Mouse (Mus musculus) heart, embryonic 13.5 days (tissue): ENCODE measurements around the gene Olfr491. TPM values are rescaled to one million over a fixed set of nuclear protein-coding genes. Genes with fewer than 3 reads are reported as not detected.

Experiments used
- ATAC-seq: fragments of 200-750 bp; cut with Nextera tagmentation; 2 replicates; pipeline ENCODE4 v1.8.0; 2017; ENCODE audit warnings: moderate TSS enrichment; ENCODE audit not compliant: insufficient number of reproducible peaks, low FRiP score, low TSS enrichment; ENCODE audit errors: extremely low read depth
- H3K27ac ChIP-seq: fragments of 300-500 bp; sonication (generic); replicated peaks from 2 replicates; pipeline ENCODE4 v1.5.1; 2015; ENCODE audit warnings: moderate library complexity, mild to moderate bottlenecking, inconsistent platforms
- H3K27me3 ChIP-seq: fragments of 300-500 bp; sonication (generic); replicated peaks from 2 replicates; pipeline ENCODE4 v1.6.1; 2015; ENCODE audit warnings: mild to moderate bottlenecking, inconsistent platforms
- H3K36me3 ChIP-seq: fragments of 300-500 bp; sonication (generic); 2 replicates; pipeline ENCODE4 v1.6.1; 2015; ENCODE audit warnings: mild to moderate bottlenecking, inconsistent platforms
- H3K4me1 ChIP-seq: fragments of 300-500 bp; sonication (generic); 2 replicates; pipeline ENCODE4 v1.6.1; 2015; ENCODE audit warnings: inconsistent platforms
- H3K4me2 ChIP-seq: fragments of 300-500 bp; sonication (generic); 2 replicates; pipeline ENCODE4 v1.6.1; 2015; ENCODE audit warnings: inconsistent platforms, mild to moderate bottlenecking, moderate library complexity
- H3K4me3 ChIP-seq: fragments of 300-500 bp; sonication (generic); 2 replicates; pipeline ENCODE4 v1.5.1; 2015; ENCODE audit warnings: moderate library complexity, mild to moderate bottlenecking, inconsistent platforms
- H3K9ac ChIP-seq: fragments of 300-500 bp; sonication (generic); 2 replicates; pipeline ENCODE4 v1.6.1; 2015; ENCODE audit warnings: inconsistent platforms, mild to moderate bottlenecking, moderate library complexity
- H3K9me3 ChIP-seq: fragments of 300-500 bp; sonication (generic); 2 replicates; pipeline ENCODE4 v1.6.1; 2016; ENCODE audit warnings: inconsistent platforms
- WGBS: fragments of 180-500 bp; shearing (Covaris S2); methylation state at CpG from one replicate; pipeline ENCODE4 v1.1.7; 2015; ENCODE audit warnings: mixed read lengths; 5-methylcytosine and 5-hydroxymethylcytosine counted together
- polyA plus RNA-seq: library from polyadenylated mRNA; unstranded; fragments of >200 nt; fragmentation: Nextera tagmentation; extraction: Ambion mirVana; gene quantifications from 2 replicates; pipeline ENCODE4 v1.2.1, GENCODE M21; 2015

The Olfr491 gene
- polyA plus RNA-seq: not detected in 2 replicates

DNA sequence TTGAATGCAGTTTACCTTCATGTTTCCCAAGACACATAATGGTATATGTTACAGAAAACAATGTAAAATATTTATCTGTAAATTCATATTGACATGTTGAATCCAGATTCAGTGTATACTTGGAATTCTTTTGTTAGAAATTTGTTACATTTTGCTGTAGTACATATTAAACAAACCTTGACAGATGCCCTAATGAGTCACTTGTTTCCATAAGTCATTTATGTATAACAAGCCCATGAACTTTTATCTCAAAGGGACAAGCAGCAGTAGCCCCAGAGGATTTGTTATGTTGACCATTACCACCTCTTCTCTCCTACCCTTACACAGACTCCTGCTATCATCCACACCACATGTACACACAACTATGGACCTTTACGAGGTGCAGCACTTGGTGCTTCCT is at the start of gene Olfr491:
Gene Olfr491 (plus strand): TSS at position 301 of the 400 bp plus-strand sequence.
- 65% methylated on average over 1 of the region's 1 CpGs for WGBS
- Histone ChIP-seq H3K4me3 (no peak within 1 kb of the TSS), H3K4me2 (no peak within 1 kb of the TSS), H3K4me1 (no peaks in the 10 kb centered on the region), H3K9me3 (no peaks in the 10 kb centered on the region), H3K27me3 (no peaks in the 10 kb centered on the region), H3K27ac (no peak within 1 kb of the TSS), H3K9ac (no peak within 1 kb of the TSS), H3K36me3 (no peaks in the 10 kb centered on the region)
- no peak for ATAC-seq

DNA sequence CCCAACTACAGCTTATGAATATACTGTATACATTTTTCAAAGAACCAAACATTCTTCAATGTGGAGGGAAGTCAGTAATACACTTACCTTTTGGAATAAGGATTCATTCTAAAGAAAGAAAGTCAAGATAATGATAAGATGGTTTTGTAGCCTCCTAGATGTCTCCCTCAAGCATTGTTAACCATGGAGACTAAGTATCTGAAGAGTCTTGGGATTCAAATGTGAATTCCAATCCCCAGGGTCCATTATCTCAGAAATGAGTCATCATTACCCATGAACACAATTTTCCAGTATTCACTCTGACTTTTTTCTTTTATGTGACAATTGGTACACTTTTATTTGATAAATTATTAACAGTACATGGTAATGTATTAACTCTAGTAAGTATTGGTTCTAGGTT is 24.4 kb upstream of the Olfr491 start, which contains the start of gene Olfr490:
Gene Olfr490 (minus strand): TSS at position 101 of the 400 bp plus-strand sequence.
- no peaks in the 10 kb centered on the region for H3K36me3 ChIP-seq
- no peaks in the 10 kb centered on the region for H3K4me1 ChIP-seq
- no peak within 1 kb of the TSS for H3K9ac ChIP-seq
- no peak for ATAC-seq
- H3K27ac ChIP-seq: no peak within 1 kb of the TSS
- no peak within 1 kb of the TSS for H3K4me3 ChIP-seq
- no peak within 1 kb of the TSS for H3K4me2 ChIP-seq
- no peaks in the 10 kb centered on the region for H3K27me3 ChIP-seq
- no peaks in the 10 kb centered on the region; the same call in 1 of the 2 replicates for H3K9me3 ChIP-seq

DNA sequence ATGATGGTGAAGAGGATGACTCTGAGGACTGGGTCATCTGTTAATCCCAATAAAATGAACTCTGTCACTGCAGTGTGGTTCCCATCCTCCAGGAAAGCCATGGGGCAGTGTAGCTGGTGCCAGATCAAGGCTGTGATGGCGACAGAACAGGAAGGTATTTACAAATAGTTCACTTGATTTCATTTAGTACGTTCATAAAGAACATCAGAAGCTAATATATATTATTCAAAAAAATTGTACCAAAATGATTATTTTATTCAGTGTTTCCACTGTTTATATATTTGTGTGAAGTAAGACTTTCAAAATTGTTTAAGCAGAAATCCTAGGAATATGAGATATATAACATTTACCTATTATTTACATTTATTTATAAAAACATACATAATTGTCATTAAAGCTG is 10.3 kb downstream of the Olfr491 start, which contains the start of gene Olfr492:
Gene Olfr492 (minus strand): TSS at position 101 of the 400 bp plus-strand sequence.
- Histone ChIP-seq H3K4me3 (no peak within 1 kb of the TSS), H3K36me3 (no peaks in the 10 kb centered on the region)
- ATAC-seq: no peak

DNA sequence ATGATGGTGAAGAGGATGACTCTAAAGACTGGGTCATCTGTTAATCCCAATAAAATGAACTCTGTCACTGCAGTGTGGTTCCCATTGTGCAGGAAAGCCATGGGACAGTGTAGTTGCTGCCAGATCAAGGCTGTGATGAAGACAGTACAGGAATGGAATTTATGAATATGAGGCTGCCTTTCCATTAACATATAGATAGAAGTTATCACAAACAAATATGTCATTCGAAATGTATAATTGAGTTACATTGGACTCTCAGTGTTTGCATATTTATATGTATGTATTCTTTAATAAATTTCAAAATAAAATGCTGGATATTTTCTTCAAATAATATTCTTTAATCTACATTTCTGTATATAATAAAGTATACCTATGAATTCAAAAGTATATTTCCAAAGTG is 33.6 kb downstream of the Olfr491 start, which contains the start of gene Olfr493:
Gene Olfr493 (minus strand): TSS at position 101 of the 400 bp plus-strand sequence.
- H3K27ac ChIP-seq: no peak within 1 kb of the TSS
- H3K4me3 ChIP-seq: no peak within 1 kb of the TSS
- H3K9ac ChIP-seq: no peak within 1 kb of the TSS
- no peaks in the 10 kb centered on the region for H3K36me3 ChIP-seq
- no peaks in the 10 kb centered on the region for H3K9me3 ChIP-seq
- H3K4me2 ChIP-seq: no peak within 1 kb of the TSS
- no peaks in the 10 kb centered on the region for H3K27me3 ChIP-seq
- WGBS: 42% methylated on average over 1 of the region's 1 CpGs
- ATAC-seq: no peak
- H3K4me1 ChIP-seq: no peaks in the 10 kb centered on the region

More for the DNA sequence above, 10.3 kb downstream of the Olfr491 start, which contains the start of gene Olfr492:
- Histone ChIP-seq H3K9ac (no peak within 1 kb of the TSS), H3K4me2 (no peak within 1 kb of the TSS), H3K4me1 (no peaks in the 10 kb centered on the region), H3K9me3 (no peaks in the 10 kb centered on the region), H3K27me3 (no peaks in the 10 kb centered on the region), H3K27ac (no peak within 1 kb of the TSS)
- 63% methylated on average over 2 of the region's 2 CpGs for WGBS

DNA sequence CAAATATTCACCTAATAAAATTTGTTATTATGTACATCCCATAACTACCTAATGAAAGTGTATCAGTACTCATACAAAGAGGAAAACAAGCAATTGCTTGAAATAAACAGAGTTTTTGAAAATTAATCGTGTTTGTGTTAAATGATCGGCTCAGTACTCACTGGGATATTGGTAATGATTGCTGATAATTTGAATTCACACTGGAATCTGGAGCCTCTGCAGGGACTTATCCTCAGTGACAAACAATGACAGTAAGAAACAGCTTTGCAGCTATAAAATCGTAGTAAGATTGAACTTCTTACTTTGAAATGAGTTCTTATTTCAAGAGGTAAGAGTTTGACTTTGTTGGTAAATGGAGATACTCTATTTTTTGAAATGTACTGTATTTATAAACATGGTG is 51.8 kb downstream of the Olfr491 start, which contains the start of gene Olfr494:
Gene Olfr494 (plus strand): TSS at position 301 of the 400 bp plus-strand sequence.
- Histone ChIP-seq H3K9ac (no peak within 1 kb of the TSS), H3K4me2 (no peak within 1 kb of the TSS), H3K4me3 (no peak within 1 kb of the TSS), H3K9me3 (peaks cover 2% of the 10 kb centered on the region; the same call in 1 of the 2 replicates), H3K4me1 (no peaks in the 10 kb centered on the region), H3K36me3 (no peaks in the 10 kb centered on the region), H3K27me3 (no peaks in the 10 kb centered on the region), H3K27ac (no peak within 1 kb of the TSS)
- WGBS: 55% methylated on average over 3 of the region's 3 CpGs
- no peak for ATAC-seq

Other genes starting within 250 kb of the Olfr491 start
- not detected in 2 replicates for gene Olfr480, start 246.1 kb upstream of the Olfr491 start, polyA plus RNA-seq
- not detected in 2 replicates for gene Olfr481, start 233.6 kb upstream of the Olfr491 start, polyA plus RNA-seq
- not detected in 2 replicates for gene Olfr482, start 215.9 kb upstream of the Olfr491 start, polyA plus RNA-seq
- gene Olfr483, start 212.6 kb upstream of the Olfr491 start, polyA plus RNA-seq: not detected in 2 replicates
- not detected in 2 replicates for gene Olfr484, start 186.0 kb upstream of the Olfr491 start, polyA plus RNA-seq
- not detected in 2 replicates for gene Olfr485, start 153.6 kb upstream of the Olfr491 start, polyA plus RNA-seq
- gene Olfr486, start 140.7 kb upstream of the Olfr491 start, polyA plus RNA-seq: not detected in 2 replicates
- gene Olfr487, start 98.8 kb upstream of the Olfr491 start, polyA plus RNA-seq: not detected in 2 replicates
- not detected in 2 replicates for gene Olfr488, start 55.1 kb upstream of the Olfr491 start, polyA plus RNA-seq
- not detected in 2 replicates for gene Olfr490, start 24.5 kb upstream of the Olfr491 start, polyA plus RNA-seq
- not detected in 2 replicates for gene Olfr492, start 10.2 kb downstream of the Olfr491 start, polyA plus RNA-seq
- not detected in 2 replicates for gene Olfr493, start 33.5 kb downstream of the Olfr491 start, polyA plus RNA-seq
- not detected in 2 replicates for gene Olfr494, start 51.9 kb downstream of the Olfr491 start, polyA plus RNA-seq
- gene Olfr495, start 79.7 kb downstream of the Olfr491 start, polyA plus RNA-seq: not detected in 2 replicates
- gene Olfr497, start 107.0 kb downstream of the Olfr491 start, polyA plus RNA-seq: not detected in 2 replicates
- not detected in 2 replicates for gene Olfr498, start 151.9 kb downstream of the Olfr491 start, polyA plus RNA-seq
- gene Olfr502, start 211.6 kb downstream of the Olfr491 start, polyA plus RNA-seq: not detected in 2 replicates
- gene Olfr503, start 231.1 kb downstream of the Olfr491 start, polyA plus RNA-seq: not detected in 2 replicates